Mouse (Mus musculus): ENCODE data around the gene Zbtb44.

DNA sequence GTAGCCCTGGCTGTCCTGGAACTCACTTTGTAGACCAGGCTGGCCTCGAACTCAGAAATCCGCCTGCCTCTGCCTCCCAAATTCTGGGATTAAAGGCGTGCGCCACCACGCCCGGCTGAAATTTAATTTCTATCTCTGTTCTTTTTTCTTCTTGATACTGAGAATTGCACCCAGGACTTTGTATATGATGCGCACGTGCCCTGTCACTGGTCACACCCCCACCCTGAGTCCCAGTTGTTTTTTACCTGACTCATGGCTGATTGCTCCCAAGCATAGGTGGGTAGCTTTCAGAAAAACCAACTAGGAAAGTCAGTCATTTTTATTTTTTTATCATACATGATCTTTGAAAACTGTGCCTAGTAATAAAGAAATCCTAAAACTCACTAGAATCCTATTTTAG is 40.3 kb downstream of the Zbtb44 start:
- TF ChIP-seq GATA1 (IDR thresholded peaks at IDR 0.05; ENCODE audit: borderline replicate concordance, low read length) (no peak), FLI1 (IDR thresholded peaks at IDR 0.05; ENCODE audit: low read length) (no peak)
